Mouse (Mus musculus): ENCODE data around the gene Asb5.

GRCm38 (mm10) chr8:54508096-54508456 lies 21.3 kb upstream of the Asb5 start:
- TF ChIP-seq CTCF (IDR thresholded peaks at IDR 0.05; ENCODE audit: low read depth, low read length) = no peak
- TF ChIP-seq POLR2A (IDR thresholded peaks at IDR 0.05; ENCODE audit: extremely low read depth, insufficient read depth, low read length) = no peak

Data from liver, adult 2 months (tissue).